Mouse (Mus musculus) adrenal gland, adult 10 weeks (tissue): Measurements from ENCODE around the gene Spata9. TPM values are rescaled to one million over a fixed set of nuclear protein-coding genes. Genes with fewer than 3 reads are reported as not detected.

Source experiments
- polyA plus RNA-seq: library from polyadenylated mRNA; stranded (reverse); fragments of 350-450 nt; fragmentation: Illumina TruSeq; extraction: RNeasy Lipid Tissue Mini Kit (QIAGEN cat#74804); gene quantifications from one replicate; pipeline ENCODE4 v1.2.3, GENCODE M21; 2014; ENCODE audit warnings: low read depth, low replicate concordance

The Spata9 gene
- not detected for polyA plus RNA-seq

DNA sequence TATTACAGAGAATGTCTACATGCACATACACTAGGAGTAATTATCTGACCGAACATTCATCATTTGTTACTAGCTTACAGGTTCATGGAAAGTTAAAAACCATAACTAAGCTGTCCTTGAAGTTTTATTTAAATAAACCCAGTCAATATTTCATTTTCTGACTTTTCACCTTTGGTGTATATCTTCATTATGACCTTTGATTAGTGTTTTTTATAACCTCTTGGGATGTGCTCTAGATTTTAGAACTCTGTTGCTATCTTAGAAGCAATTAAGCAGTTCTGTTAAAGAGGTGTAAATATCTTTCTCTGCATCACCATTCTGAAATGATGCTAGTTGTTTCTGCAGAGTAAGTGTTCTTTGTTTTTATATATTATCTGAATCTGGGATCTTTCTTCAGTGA is at the start of gene Spata9:
Gene Spata9 (plus strand): TSS at position 301 of the 400 bp plus-strand sequence.

DNA sequence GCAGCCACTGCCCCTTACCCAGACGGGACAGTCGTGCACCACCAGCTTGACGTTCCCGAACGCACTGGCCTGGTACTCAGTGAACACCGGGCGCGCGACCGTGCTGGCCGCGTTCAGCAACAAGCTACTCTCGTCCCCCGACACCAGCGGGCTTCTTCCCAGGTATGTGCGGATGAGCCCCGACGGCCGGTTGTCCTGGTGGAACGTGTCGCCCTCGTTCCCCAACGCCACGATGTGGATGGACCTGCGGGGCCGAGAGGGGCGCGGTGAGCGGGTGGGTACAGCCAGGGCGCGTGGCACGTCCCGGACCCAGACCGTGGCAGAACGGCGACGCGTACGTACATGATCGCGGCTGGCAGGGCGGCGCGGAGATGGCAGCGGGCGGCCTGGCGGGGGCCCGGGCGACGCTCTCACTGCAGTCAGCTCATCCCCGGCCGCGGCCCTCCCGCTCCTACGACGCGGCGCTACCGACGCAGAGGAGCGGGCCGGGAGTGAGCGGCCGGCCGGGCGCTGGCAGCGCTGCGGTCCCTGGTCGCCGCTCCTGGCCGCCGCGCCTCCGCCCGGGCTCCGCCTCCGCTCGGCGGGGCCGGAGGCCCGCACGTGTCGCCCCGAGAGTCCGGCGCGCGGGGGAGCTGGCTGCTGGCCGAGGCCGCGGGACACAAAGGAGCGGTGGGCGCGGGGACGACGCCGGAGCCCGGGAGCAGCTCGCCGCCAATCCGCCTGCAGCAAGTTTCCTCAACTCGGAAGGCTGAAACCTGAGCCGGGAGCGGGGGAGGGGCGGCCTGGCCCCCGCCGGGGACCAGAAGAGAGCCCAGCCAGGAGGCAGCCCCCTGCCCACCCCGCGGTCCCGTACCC is 23.5 kb upstream of the Spata9 start, which contains the start of gene Rhobtb3:
Gene Rhobtb3 (minus strand): TSS at position 737 of the 855 bp plus-strand sequence.

DNA sequence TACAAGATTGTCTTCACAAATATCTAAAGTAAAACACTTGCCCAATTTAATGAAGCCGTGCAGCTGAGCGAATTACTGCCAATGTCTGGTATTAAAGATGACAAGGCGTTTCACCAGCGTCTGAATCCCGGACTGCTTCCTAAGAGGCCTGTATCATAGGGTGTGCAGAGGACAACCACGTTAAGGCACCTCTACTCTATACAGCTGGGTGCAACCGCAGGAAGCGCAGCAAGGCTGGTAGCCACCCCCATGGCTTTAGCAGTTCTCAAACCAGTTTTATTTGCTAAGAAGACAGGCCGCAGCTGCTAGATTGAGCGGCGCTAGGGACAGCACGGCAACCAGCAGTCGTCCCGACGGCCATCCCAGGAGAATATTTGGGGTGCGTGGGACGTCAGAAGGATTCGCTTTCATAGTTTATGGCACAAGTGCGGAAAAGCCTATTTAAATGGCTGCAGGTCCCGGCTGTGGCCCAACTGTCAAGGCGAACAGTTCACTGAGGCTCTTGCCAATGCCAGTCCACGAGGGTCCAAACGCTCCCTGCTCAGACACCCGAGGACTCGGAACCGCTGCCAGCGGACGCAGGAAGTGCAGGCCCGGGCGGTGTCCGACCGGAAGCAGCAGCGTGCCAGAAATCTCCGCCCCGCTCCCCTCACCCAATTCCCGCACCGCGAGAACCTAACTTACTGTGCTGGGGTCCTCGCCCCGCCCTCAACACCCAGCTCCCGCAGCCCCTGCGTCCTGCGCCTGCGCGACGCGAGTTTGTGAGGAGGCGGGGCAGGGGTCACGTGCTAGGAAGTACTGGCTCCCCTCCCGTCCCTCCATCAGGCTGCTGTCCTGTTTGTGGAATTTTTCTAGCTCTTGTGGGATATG is 51.3 kb downstream of the Spata9 start, which contains the start of gene Rfesd:
Gene Rfesd (minus strand): TSS at position 746 of the 870 bp plus-strand sequence.

Other genes starting within 250 kb of the Spata9 start
- 22.9 TPM for gene Glrx, start 127.3 kb upstream of the Spata9 start, polyA plus RNA-seq
- gene Rhobtb3, start 23.2 kb upstream of the Spata9 start, polyA plus RNA-seq = 18.6 TPM
- gene Rfesd, start 51.6 kb downstream of the Spata9 start, polyA plus RNA-seq = 157 TPM
- gene Gpr150, start 89.8 kb downstream of the Spata9 start, polyA plus RNA-seq = not detected
- 39.1 TPM for gene Arsk, start 131.5 kb downstream of the Spata9 start, polyA plus RNA-seq
- 55.6 TPM for gene Ttc37, start 131.6 kb downstream of the Spata9 start, polyA plus RNA-seq